Mouse (Mus musculus): Measurements from ENCODE around the gene Kcnn3.

Kcnn3 gene

DNA sequence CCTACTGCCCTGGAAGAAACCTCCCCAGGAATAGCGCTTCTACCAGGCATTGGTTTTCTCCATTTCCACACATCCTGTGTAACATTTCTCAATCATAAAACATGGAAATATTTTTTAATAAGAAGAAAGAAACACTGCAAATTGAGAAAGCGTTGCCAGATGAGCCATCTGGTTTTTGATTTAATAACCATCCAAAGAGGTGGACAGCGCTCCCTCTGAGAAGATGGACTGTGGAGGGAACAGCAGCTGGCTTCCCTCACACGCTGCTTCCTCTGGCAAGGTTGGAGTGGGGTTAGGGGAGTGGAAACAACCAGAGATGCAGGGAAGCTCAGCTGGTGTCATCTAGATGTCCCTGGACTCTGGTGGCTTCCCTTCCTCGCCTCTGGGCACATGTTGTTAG, 111.8 kb downstream of the Kcnn3 start:
- H3K36me3 ChIP-seq (ENCODE audit: control insufficient read depth, insufficient read depth, low read length, poor library complexity, severe bottlenecking), result no peaks in the 10 kb centered on the region
- DNase-seq (ENCODE audit: low read depth, low spot score), result no peak
- no peaks in the 10 kb centered on the region for H3K27me3 ChIP-seq (ENCODE audit: control insufficient read depth, insufficient read depth, low read length, poor library complexity, severe bottlenecking)

DNA sequence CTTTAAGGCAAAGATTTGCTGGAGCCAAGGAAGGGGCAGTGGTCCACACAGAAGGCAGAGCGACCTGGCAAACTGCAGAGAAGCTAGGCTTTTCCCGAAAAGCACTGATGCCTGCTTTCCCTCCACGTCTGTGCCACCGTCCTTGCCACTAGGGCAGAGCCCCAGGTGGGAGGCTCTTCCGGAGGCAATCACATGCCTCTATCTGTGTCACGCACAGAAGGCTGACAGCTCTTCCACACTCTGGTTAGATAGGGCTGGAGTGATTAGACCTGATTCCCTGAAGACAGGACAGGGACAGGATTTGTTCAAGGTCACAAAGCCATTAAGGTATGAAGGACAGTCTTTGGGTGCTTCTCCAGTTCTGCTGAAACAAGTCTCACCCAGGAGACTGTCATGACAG, 113.6 kb downstream of the Kcnn3 start:
- H3K36me3 ChIP-seq (ENCODE audit: control insufficient read depth, insufficient read depth, low read length, poor library complexity, severe bottlenecking), result no peaks in the 10 kb centered on the region
- no peaks in the 10 kb centered on the region for H3K27me3 ChIP-seq (ENCODE audit: control insufficient read depth, insufficient read depth, low read length, poor library complexity, severe bottlenecking)
- no peak for DNase-seq (ENCODE audit: low read depth, low spot score)

DNA sequence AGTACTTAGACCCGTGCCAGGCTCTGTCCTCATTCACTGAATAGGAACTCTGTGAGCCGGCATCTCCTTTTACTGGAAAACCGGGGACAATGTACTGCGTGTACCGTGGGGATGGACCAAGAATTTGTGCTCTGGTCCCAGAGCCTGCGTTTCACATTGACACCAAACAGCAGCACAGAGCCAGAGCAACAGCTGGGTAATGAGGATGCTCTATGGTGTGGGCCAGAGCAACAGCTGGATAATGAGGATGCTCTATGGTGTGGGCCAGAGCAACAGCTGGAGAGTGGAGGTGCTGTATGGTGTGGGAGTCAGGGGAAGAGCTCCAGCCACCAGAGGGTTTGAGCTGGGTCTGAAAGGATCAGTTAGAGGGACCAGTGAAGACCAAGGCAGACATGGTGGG, 114.0 kb downstream of the Kcnn3 start:
- no peak for DNase-seq (ENCODE audit: low read depth, low spot score)
- H3K27me3 ChIP-seq (ENCODE audit: control insufficient read depth, insufficient read depth, low read length, poor library complexity, severe bottlenecking), result no peaks in the 10 kb centered on the region
- H3K36me3 ChIP-seq (ENCODE audit: control insufficient read depth, insufficient read depth, low read length, poor library complexity, severe bottlenecking), result no peaks in the 10 kb centered on the region

DNA sequence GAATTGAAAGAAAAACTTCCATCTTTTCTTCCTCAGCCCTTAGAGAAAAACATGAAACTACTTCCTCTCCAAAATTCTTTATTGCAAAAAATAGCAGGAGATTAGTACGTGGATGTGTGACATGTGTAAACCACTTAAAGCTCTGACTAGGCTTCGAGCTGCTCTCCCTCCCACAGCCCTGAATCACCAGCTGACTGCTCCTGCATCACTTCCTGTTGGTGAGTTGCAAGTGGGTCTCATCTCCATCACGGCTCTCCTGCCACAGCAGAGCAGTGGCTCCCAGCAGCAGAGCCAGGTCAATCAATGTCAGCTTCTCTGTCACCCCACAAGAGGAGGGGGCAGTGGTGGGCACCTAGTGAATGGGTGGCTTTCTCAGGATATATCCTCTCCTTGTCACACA, 120.8 kb downstream of the Kcnn3 start:
- Histone ChIP-seq H3K36me3 (ENCODE audit: control insufficient read depth, insufficient read depth, low read length, poor library complexity, severe bottlenecking) (no peaks in the 10 kb centered on the region), H3K27me3 (ENCODE audit: control insufficient read depth, insufficient read depth, low read length, poor library complexity, severe bottlenecking) (no peaks in the 10 kb centered on the region)
- DNase-seq (ENCODE audit: low read depth, low spot score), result no peak

DNA sequence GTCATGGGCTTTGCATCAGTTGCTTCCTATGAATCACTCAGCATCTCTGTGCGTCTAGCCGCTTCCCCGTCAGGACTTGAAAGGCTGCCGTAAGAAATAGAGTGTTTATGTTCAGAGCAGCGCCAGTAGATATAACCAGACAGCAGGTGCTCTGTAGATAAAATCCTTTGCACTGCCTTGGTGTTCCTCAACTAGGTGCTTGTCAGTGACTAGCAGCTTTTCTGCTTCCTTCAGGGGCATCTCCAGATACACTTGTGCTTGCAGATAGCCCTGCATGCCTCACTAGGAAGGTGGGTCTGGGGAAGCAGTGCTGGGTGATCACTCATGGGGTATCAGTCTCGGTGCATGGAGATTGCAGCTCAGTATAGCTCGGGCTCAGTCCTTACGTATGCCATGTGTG, 123.4 kb downstream of the Kcnn3 start:
- H3K27me3 ChIP-seq (ENCODE audit: control insufficient read depth, insufficient read depth, low read length, poor library complexity, severe bottlenecking), result no peaks in the 10 kb centered on the region
- no peak for DNase-seq (ENCODE audit: low read depth, low spot score)
- no peaks in the 10 kb centered on the region for H3K36me3 ChIP-seq (ENCODE audit: control insufficient read depth, insufficient read depth, low read length, poor library complexity, severe bottlenecking)

DNA sequence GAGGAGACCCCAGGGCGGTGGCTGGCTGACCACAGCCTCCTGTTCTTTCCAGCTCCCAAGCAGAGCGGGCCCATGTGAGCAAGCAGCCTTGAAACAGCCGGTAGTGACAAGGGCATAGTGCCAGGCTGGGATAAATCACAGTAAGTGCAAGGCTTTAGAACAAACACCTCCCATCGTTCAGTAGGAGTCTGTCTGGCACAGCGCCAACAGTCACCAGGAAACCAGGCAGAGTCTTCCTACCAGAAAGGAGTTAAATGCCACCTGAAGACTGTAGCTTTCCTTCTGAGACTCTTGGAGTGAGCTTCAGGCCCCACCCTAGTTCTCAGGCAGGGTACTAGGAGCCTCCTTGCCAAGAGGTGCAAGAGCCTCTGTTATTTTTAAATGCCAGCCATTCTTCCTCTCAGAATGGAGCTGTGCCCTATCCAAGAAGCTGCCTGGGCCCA, 126.9 kb downstream of the Kcnn3 start:
- no peaks in the 10 kb centered on the region for H3K36me3 ChIP-seq (ENCODE audit: control insufficient read depth, insufficient read depth, low read length, poor library complexity, severe bottlenecking)
- no peak for DNase-seq (ENCODE audit: low read depth, low spot score)

DNA sequence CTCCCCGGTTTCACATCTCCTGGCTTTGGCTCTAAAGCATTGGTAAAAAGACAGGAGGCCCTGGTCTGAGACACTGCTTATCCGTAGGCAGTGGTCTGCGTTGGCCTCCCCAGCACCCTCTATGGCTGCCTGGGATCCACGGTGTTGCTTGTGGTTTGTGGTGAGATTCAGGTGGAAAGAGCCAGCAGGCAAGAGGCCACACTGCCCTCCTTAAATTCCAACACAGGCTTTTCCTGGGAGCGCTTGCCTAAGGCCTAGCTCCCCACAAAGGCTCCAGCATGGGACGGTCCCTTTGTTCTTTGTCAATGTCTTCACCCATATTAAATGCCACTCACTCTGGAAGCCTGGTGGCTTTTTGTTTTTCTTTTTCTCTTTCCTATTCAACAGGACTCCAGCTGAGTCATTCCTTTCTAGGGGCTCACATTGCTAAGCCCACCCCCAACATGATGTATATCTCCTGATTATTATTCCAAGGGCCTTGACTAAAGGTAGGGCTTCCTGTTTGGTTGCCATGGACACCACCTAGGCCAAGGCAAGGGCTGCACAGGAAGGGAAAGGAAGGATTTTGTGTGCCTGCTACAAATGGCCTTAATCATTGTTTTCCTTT, 127.4 kb downstream of the Kcnn3 start:
- no peaks in the 10 kb centered on the region for H3K27me3 ChIP-seq (ENCODE audit: control insufficient read depth, insufficient read depth, low read length, poor library complexity, severe bottlenecking)
- H3K36me3 ChIP-seq (ENCODE audit: control insufficient read depth, insufficient read depth, low read length, poor library complexity, severe bottlenecking), result no peaks in the 10 kb centered on the region
- DNase-seq (ENCODE audit: low read depth, low spot score), result no peak

More for the DNA sequence above, 126.9 kb downstream of the Kcnn3 start:
- no peaks in the 10 kb centered on the region for H3K27me3 ChIP-seq (ENCODE audit: control insufficient read depth, insufficient read depth, low read length, poor library complexity, severe bottlenecking)

DNA sequence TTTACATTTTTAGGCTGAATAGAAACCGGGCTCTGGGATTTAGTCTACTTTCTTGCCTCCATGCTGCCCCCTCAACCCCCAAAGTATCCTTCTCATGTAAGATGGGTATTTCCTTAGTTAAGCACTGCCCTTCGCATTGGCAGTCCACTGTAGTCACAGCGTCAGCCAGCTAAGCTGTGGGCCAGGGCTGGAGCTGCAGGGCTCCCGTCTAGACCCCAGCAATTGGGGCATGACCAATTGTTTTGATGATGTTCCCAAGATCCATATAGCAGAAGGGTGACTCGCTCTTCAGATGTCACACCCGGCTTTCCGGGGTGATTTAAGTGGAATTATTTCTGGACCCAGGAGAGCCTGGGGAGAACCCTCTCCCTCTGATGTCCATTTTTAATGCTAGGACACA, 129.9 kb downstream of the Kcnn3 start:
- H3K36me3 ChIP-seq (ENCODE audit: control insufficient read depth, insufficient read depth, low read length, poor library complexity, severe bottlenecking), result no peaks in the 10 kb centered on the region
- no peak for DNase-seq (ENCODE audit: low read depth, low spot score)
- no peaks in the 10 kb centered on the region for H3K27me3 ChIP-seq (ENCODE audit: control insufficient read depth, insufficient read depth, low read length, poor library complexity, severe bottlenecking)

DNA sequence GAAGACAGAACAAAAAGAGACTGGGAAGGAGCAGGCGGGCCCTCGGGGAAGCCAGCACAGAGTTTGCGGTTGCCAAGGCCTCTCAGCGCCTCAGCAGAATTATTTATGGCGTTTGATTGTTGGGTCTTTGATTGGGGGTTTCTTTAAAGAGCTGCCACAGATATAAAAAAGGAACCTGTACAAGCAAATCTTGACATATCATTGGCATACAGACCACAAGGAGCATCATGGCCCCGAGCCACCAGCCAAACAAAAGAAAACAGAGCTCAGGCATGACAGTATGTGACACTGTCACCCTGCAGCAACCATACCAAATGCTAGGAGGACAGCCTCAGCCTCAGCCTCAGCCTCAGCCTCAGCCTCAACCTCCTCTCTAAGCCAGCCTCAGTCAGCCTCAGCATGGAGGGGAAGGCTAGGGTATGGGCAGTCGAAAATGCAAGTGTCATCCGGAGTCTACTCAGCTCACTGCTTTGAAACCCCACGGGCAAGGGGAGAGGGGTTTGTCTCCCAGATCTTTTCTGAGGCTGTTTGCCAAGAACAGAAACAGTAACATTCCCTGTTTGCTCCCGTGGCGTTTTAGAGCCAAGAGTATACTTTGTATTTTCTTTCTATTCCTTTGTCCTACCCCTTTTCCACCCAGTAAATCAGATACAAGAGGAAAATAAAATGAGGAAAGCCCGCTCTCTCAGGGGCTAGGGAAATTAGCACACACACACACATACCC, 133.4 kb downstream of the Kcnn3 start:
- H3K27me3 ChIP-seq (ENCODE audit: control insufficient read depth, insufficient read depth, low read length, poor library complexity, severe bottlenecking), result no peaks in the 10 kb centered on the region
- no peaks in the 10 kb centered on the region for H3K36me3 ChIP-seq (ENCODE audit: control insufficient read depth, insufficient read depth, low read length, poor library complexity, severe bottlenecking)
- no peak for DNase-seq (ENCODE audit: low read depth, low spot score)

DNA sequence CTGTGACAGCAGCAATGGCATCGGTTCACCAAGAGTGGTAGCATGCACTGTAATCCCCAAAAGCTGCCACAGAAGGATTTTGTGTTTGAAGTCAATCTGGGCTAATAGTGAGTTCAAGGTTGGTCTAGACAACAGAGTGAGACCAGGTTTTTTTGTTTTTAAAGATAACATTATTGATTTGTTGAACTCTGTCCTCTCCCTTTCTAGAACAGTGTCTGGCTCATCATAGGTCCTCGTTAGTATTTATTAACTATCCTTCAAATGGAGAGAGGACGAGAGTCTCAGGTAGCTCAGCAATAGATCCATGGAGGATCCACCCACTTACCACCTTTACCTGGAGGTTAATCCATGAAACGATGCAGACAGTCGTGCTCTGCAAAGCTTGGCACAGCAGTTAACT, 137.1 kb downstream of the Kcnn3 start:
- no peak for DNase-seq (ENCODE audit: low read depth, low spot score)
- Histone ChIP-seq H3K36me3 (ENCODE audit: control insufficient read depth, insufficient read depth, low read length, poor library complexity, severe bottlenecking) (no peaks in the 10 kb centered on the region), H3K27me3 (ENCODE audit: control insufficient read depth, insufficient read depth, low read length, poor library complexity, severe bottlenecking) (no peaks in the 10 kb centered on the region)

DNA sequence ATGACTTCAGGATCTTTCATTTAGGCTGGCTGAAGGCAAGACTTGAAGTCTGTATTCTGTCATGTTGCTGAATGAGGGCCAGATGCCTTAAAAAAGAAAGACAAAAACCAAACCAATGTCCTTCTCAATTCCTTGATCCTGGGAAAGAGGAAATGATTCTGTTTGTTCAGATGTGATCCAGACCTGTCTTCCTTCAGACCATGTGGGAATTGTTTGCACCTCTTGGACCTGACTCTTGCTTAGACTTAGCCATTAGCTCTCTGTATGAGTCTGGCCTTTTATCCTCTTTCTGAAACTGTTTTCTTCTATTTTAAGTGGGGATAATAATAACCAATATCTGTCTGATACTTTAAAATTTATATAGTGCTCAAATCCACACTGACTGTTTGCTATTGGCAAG, 138.5 kb downstream of the Kcnn3 start:
- H3K27me3 ChIP-seq (ENCODE audit: control insufficient read depth, insufficient read depth, low read length, poor library complexity, severe bottlenecking), result no peaks in the 10 kb centered on the region
- no peaks in the 10 kb centered on the region for H3K36me3 ChIP-seq (ENCODE audit: control insufficient read depth, insufficient read depth, low read length, poor library complexity, severe bottlenecking)
- no peak for DNase-seq (ENCODE audit: low read depth, low spot score)

DNA sequence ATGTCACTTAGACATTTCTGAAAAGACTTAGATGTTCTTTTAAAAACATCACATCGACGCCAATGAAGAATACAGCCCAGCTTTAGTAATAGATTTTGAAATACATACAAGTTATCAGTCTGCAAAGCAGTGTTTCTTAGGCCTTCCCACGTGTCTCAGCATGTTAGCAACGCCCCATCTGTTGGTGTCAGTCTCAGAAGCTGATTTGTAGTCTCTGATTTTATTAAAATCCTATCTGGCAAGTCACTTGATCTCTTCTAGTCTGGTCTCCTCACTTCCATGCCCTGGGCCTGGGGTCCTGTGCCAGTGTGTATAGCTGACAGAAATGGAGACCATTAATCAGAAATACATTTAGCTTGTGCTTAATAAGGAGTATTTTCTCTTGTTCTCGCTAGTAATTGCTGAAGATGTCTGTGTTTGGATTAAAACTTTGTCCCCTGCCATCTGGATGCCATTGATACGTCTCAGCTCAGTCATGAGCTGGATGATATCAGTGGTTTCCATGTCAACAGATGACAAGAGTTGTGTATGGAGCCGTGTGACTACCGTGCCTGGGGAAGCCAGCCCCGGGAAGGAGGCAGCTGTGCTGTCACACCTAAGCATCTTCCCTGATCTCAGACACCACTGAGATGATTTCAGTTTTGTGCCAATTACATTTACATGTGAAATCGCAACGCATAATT, 140.1 kb downstream of the Kcnn3 start:
- DNase-seq (ENCODE audit: low read depth, low spot score), result no peak

DNA sequence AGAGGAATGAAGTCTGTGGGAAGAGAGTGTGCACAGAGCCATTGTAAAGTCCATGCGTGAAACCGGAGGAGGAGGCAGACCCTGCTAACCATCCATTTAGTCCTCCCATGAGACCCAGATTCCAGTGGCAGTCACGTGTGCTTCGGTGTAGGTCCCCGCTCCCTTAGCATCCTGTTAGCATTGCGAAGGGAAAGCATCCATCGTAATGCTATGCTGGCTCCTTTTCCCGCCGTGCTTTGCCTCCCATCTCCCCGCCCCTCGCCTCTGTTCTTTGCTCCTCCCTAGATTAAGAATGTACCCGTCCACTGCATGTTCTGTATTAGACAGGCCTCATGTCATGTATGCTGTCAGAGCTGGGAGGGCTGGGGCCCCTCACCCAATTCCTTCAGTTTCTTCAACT, 144.8 kb downstream of the Kcnn3 start:
- Histone ChIP-seq H3K27me3 (ENCODE audit: control insufficient read depth, insufficient read depth, low read length, poor library complexity, severe bottlenecking) (no peaks in the 10 kb centered on the region), H3K36me3 (ENCODE audit: control insufficient read depth, insufficient read depth, low read length, poor library complexity, severe bottlenecking) (no peaks in the 10 kb centered on the region)
- no peak for DNase-seq (ENCODE audit: low read depth, low spot score)

More for the DNA sequence above, 140.1 kb downstream of the Kcnn3 start:
- H3K36me3 ChIP-seq (ENCODE audit: control insufficient read depth, insufficient read depth, low read length, poor library complexity, severe bottlenecking), result no peaks in the 10 kb centered on the region
- no peaks in the 10 kb centered on the region for H3K27me3 ChIP-seq (ENCODE audit: control insufficient read depth, insufficient read depth, low read length, poor library complexity, severe bottlenecking)

DNA sequence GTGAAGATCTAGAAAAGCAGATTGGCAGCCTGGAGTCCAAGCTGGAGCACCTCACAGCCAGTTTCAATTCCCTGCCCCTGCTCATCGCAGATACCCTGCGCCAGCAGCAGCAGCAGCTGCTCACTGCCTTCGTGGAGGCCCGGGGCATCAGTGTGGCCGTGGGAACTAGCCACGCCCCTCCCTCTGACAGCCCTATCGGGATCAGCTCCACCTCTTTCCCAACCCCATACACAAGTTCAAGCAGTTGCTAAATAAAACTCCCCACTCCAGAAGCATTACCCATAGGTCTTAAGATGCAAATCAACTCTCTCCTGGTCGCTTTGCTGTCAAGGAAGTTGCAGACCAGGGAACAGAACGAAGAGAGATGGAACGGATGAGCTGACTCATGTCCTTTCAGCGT, 147.2 kb downstream of the Kcnn3 start:
- H3K27me3 ChIP-seq (ENCODE audit: control insufficient read depth, insufficient read depth, low read length, poor library complexity, severe bottlenecking), result no peaks in the 10 kb centered on the region
- no peak for DNase-seq (ENCODE audit: low read depth, low spot score)
- H3K36me3 ChIP-seq (ENCODE audit: control insufficient read depth, insufficient read depth, low read length, poor library complexity, severe bottlenecking), result no peaks in the 10 kb centered on the region

DNA sequence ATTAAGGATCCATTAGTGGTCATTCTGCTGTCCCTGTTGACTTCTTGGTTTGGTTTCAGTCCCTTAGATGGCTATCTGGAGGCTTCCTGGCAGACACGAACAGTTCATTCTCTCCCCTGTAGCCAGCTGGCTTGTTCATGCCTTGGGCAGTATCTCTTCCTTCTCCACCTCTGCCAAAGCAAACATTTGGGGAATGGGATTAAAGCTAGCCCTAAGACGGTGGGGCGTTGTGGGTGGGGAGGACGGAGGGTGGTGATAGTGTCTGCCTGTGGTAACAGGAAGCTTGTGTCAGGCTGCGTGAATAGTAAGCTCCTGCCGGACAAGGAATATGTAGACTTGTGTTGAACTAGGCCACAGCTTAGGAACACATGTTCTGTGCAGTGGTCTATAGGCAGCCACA, 151.4 kb downstream of the Kcnn3 start:
- DNase-seq (ENCODE audit: low read depth, low spot score), result no peak
- no peaks in the 10 kb centered on the region for H3K36me3 ChIP-seq (ENCODE audit: control insufficient read depth, insufficient read depth, low read length, poor library complexity, severe bottlenecking)
- no peaks in the 10 kb centered on the region for H3K27me3 ChIP-seq (ENCODE audit: control insufficient read depth, insufficient read depth, low read length, poor library complexity, severe bottlenecking)

Data from splenic B cell, adult 2 months (primary cell).